Mouse (Mus musculus): ENCODE results near the gene Tef.

- TF ChIP-seq CTCF (IDR thresholded peaks at IDR 0.05; ENCODE audit: low read depth, low read length) = no peak
- no peak for TF ChIP-seq POLR2AphosphoS5 (IDR thresholded peaks at IDR 0.05; ENCODE audit: insufficient replicate concordance, low read depth, low read length)
- TF ChIP-seq TAL1 (conservative IDR thresholded peaks at IDR 0.05; ENCODE audit: low read depth, low read length) = no peak
Observed at GRCm38 (mm10) chr15:81834171-81834841, 32.1 kb downstream of the Tef start.
